Mouse (Mus musculus) limb, embryonic 13.5 days (tissue): ENCODE measurements at regions not wholly inside any gene's neighbourhood (a gene's known extent, or its start where the extent isn't known, plus 50 kb on each side); places are given as distances from the start of the nearest gene placed in this dataset.

Experiments
- ATAC-seq: fragments of 200-750 bp; cut with Nextera tagmentation; 2 replicates; pipeline ENCODE4 v1.8.0; 2017; ENCODE audit warnings: low read depth, moderate number of reproducible peaks, moderate TSS enrichment; ENCODE audit not compliant: low FRiP score
- H3K27ac ChIP-seq: fragments of 300-500 bp; sonication (generic); 2 replicates; pipeline ENCODE4 v1.5.1; 2015; ENCODE audit warnings: inconsistent platforms, mild to moderate bottlenecking, moderate library complexity
- H3K27me3 ChIP-seq: fragments of 300-500 bp; sonication (generic); 2 replicates; pipeline ENCODE4 v1.6.1; 2015; ENCODE audit warnings: mild to moderate bottlenecking, inconsistent platforms
- H3K36me3 ChIP-seq: fragments of 300-500 bp; sonication (generic); 2 replicates; pipeline ENCODE4 v1.6.1; 2015; ENCODE audit warnings: inconsistent platforms, mild to moderate bottlenecking, moderate library complexity
- H3K4me1 ChIP-seq: fragments of 300-500 bp; sonication (generic); 2 replicates; pipeline ENCODE4 v1.6.1; 2015; ENCODE audit warnings: inconsistent platforms
- H3K4me2 ChIP-seq: fragments of 300-500 bp; sonication (generic); replicated peaks from 2 replicates; pipeline ENCODE4 v1.6.1; 2015; ENCODE audit warnings: inconsistent platforms, mild to moderate bottlenecking, moderate library complexity
- H3K4me3 ChIP-seq: fragments of 300-500 bp; sonication (generic); 2 replicates; pipeline ENCODE4 v1.5.1; 2015; ENCODE audit warnings: moderate library complexity, mild to moderate bottlenecking, inconsistent platforms
- H3K9ac ChIP-seq: fragments of 300-500 bp; sonication (generic); 2 replicates; pipeline ENCODE4 v1.6.1; 2015; ENCODE audit warnings: mild to moderate bottlenecking, inconsistent platforms
- H3K9me3 ChIP-seq: fragments of 300-500 bp; sonication (generic); 2 replicates; pipeline ENCODE4 v1.6.1; 2016; ENCODE audit warnings: inconsistent platforms
- WGBS: fragments of 180-500 bp; shearing (Covaris S2); methylation state at CpG from one replicate; pipeline ENCODE4 v1.1.7; 2015; 5-methylcytosine and 5-hydroxymethylcytosine counted together

DNA sequence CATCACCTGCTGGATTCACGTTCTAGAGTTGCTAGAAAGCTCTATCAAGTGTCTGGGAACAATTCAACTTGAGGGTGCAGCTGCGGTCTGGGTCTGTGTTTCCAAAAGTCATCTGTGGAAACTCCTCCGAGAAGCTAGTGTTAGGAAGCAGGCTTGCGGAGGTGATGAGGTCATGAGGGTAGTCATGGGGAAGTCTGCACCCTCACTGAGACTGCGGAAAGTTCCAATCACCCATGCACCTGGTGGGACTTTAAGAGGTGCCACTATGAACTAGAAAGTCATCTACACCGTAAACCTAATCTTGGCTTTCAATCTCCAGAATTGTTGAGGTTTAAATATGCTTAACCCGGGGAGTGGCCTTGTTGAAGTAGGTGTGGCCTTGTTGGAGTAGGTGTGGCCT, 195.5 kb upstream of the Afdn start:
- 87% methylated on average over 7 of the region's 7 CpGs for WGBS
- ATAC-seq, result no peak
- H3K9me3 ChIP-seq, result no peaks in the 10 kb centered on the region
- no peak overlapping the region for H3K4me3 ChIP-seq
- no peak overlapping the region for H3K27ac ChIP-seq
- no peak overlapping the region for H3K9ac ChIP-seq
- no peaks in the 10 kb centered on the region for H3K27me3 ChIP-seq
- no peaks in the 10 kb centered on the region for H3K4me1 ChIP-seq
- no peak overlapping the region for H3K4me2 ChIP-seq
- H3K36me3 ChIP-seq, result no peaks in the 10 kb centered on the region

DNA sequence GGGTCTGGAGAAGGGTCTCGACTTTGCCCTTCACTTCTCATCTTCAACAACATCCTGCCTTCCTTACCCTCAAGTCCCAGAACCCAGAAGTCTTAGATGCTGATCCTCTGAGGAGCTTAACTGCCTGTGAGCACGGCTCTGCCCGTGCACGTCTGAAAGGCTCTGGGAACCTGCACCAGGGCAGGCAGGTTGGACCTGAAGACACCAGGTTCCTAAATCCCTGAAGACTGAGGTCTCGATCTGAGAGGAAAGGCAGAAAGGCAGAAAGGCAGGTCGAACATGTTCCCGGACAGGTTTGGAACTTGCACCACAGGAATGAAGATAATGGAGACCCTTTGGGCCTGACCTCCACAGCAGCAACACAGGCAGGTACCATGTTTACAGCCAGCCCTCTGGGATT, 193.7 kb upstream of the Afdn start:
- WGBS, result 73% methylated on average over 7 of the region's 7 CpGs
- Histone ChIP-seq H3K36me3 (no peaks in the 10 kb centered on the region), H3K4me1 (no peaks in the 10 kb centered on the region), H3K9me3 (no peaks in the 10 kb centered on the region), H3K27me3 (no peaks in the 10 kb centered on the region), H3K4me3 (no peak overlapping the region), H3K9ac (no peak overlapping the region), H3K4me2 (no peak overlapping the region), H3K27ac (no peak overlapping the region)
- no peak for ATAC-seq

DNA sequence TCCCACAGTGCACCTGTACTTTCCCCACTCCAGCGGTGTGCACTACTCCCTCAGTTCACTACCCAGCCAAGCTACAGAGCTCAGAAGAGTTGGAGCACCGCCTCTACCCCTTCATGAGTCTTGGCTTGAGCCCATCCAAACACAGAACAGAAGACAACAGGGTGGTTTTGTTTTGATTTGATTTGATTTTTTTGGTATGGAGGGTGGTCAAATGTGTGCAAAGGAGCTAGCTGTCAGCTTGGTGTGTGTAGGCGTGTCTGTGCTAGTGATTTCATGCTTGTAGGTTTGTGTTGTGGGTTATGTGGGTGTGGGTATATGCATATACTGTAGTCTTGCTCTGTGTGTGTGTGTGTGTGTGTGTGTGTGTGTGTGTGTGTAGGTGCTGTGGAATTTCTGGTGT, 193.2 kb upstream of the Afdn start:
- Histone ChIP-seq H3K4me1 (no peaks in the 10 kb centered on the region), H3K27me3 (no peaks in the 10 kb centered on the region), H3K9ac (no peak overlapping the region), H3K27ac (no peak overlapping the region), H3K4me2 (no peak overlapping the region), H3K9me3 (no peaks in the 10 kb centered on the region), H3K4me3 (no peak overlapping the region), H3K36me3 (no peaks in the 10 kb centered on the region)
- ATAC-seq, result no peak
- 82% methylated on average over 3 of the region's 3 CpGs for WGBS

- 81% methylated on average over 5 of the region's 5 CpGs for WGBS
Measured at GRCm38 (mm10) chr17:13570796-13571195, 189.5 kb upstream of the Afdn start.

DNA sequence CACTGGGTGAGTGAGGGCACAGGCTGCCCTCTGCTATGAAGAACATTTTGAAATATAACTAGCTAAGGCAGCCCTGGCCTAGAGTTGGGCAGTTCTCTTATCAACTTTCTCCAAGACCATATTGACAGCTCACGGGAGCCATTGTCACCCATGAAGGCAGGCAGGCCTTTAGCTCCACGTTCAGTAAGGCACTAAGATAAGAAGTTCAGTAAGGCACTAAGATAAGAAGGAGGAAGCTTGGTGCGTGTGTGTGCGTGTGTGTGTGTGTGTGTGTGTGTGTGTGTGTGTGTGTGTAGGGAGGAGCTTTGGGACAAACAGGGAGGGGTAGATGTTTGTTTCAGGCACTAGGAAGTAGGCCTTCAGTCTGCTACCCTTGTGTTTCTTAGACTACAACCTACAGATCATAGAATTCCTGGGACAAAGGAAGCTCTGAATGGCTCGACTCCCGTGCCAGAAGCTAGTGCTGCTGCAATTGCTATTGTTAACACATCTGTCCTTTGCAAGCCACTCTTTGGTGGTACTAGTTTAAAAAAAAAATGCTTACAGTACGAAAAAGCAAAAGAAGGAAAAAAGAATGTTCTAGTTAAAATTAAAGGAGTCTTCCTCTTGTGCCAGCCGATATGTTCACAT, 188.0 kb upstream of the Afdn start:
- WGBS, result 76% methylated on average over 8 of the region's 8 CpGs
- Histone ChIP-seq H3K27ac (no peak overlapping the region), H3K4me2 (no peak overlapping the region), H3K36me3 (no peaks in the 10 kb centered on the region), H3K4me3 (no peak overlapping the region), H3K27me3 (no peaks in the 10 kb centered on the region), H3K9me3 (no peaks in the 10 kb centered on the region), H3K4me1 (no peaks in the 10 kb centered on the region), H3K9ac (no peak overlapping the region)
- ATAC-seq, result no peak

More at GRCm38 (mm10) chr17:13570796-13571195, 189.5 kb upstream of the Afdn start:
- H3K9ac ChIP-seq, result no peak overlapping the region
- H3K36me3 ChIP-seq, result no peaks in the 10 kb centered on the region
- no peaks in the 10 kb centered on the region for H3K27me3 ChIP-seq
- no peak for ATAC-seq
- H3K4me3 ChIP-seq, result no peak overlapping the region
- H3K4me1 ChIP-seq, result no peaks in the 10 kb centered on the region
- H3K27ac ChIP-seq, result no peak overlapping the region
- no peak overlapping the region for H3K4me2 ChIP-seq
- H3K9me3 ChIP-seq, result no peaks in the 10 kb centered on the region

DNA sequence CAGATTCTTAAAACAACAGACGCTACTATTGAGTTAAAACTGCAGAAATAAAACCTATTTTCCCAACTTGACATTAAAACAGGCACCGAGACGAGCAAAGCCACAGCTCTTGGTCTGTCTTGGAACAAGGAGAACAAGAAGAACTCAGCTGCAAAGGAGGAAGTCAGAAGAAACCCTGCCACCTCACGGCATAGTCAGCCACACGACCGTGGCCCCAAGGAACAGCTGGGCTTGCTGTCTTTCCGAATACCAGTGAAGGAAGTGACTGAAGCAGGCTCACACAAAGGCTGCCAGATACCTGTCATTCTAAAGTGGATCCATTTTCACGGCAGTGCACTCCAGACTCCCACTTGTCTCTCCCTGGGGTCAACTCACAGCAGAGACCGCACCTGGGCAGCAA, 187.3 kb upstream of the Afdn start:
- no peak for ATAC-seq
- no peaks in the 10 kb centered on the region for H3K36me3 ChIP-seq
- H3K27ac ChIP-seq, result no peak overlapping the region
- 69% methylated on average over 9 of the region's 9 CpGs for WGBS
- no peaks in the 10 kb centered on the region for H3K4me1 ChIP-seq
- no peak overlapping the region for H3K4me2 ChIP-seq
- no peaks in the 10 kb centered on the region for H3K27me3 ChIP-seq
- no peak overlapping the region for H3K4me3 ChIP-seq
- H3K9ac ChIP-seq, result no peak overlapping the region
- H3K9me3 ChIP-seq, result no peaks in the 10 kb centered on the region

- Histone ChIP-seq H3K9me3 (no peaks in the 10 kb centered on the region), H3K4me1 (no peaks in the 10 kb centered on the region), H3K4me3 (no peak overlapping the region), H3K36me3 (no peaks in the 10 kb centered on the region), H3K27ac (no peak overlapping the region), H3K4me2 (no peak overlapping the region), H3K27me3 (no peaks in the 10 kb centered on the region), H3K9ac (no peak overlapping the region)
- 88% methylated on average over 1 of the region's 1 CpGs for WGBS
- no peak for ATAC-seq
Measured at GRCm38 (mm10) chr17:13574122-13574521, 186.2 kb upstream of the Afdn start.

DNA sequence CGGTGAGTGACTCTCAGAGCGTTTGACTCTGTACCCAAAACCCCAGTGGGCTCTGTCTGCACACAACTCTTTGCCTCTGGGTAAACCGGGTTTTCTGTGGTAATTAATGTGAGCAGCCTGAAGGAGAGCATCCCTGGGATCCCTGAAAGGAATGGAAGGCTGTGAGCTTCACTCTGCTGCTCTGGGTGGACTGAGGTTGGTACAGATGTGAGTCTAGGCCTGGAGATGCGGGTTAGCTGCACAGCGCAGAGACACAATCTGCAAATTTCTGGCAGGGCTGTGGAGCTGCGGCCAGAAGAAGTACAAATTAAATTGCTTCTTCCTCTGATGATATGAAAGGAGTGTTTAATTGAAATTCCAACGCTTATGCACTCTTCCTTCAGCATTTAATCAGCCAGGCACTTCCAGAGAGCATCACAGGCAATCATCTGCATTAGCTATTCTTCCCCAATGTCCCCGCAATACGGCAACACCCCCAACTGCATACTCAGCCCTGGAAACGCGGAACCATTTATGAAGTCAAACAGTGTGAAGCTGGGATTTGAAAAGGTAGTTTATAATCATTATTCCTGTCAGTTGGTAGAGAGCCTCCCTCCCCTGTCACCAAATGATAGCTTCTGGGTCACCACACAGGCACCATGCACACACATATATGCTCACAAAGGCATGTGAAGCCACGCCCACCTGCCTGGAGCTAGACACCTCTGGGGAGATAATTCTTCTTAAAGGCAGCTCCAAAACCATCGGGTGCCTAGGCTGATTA, 185.5 kb upstream of the Afdn start:
- no peak overlapping the region for H3K4me2 ChIP-seq
- 63% methylated on average over 13 of the region's 13 CpGs for WGBS
- ATAC-seq, result no peak
- H3K27ac ChIP-seq, result no peak overlapping the region
- no peak overlapping the region for H3K9ac ChIP-seq
- no peak overlapping the region for H3K4me3 ChIP-seq
- no peaks in the 10 kb centered on the region for H3K27me3 ChIP-seq
- no peaks in the 10 kb centered on the region for H3K4me1 ChIP-seq
- H3K36me3 ChIP-seq, result no peaks in the 10 kb centered on the region
- no peaks in the 10 kb centered on the region for H3K9me3 ChIP-seq

DNA sequence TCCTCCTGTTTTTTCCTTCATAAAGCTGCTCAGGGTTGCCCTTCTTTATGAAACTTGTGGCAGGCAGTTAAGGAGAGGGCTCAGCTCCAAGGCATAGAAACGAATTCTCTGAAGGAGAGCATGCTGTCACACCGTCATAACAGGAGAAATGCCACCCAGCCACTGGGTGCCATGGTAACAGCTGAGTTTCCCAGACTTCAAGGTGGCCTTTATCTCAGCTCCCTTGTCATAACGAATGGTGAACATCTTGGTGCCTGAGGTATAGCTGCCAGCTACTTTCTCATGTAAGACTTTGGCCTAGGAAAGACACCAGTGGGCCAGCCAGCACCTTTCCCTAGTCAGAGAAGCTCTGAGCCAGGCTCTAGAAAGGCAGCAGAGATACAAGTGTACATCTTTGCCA, 182.5 kb upstream of the Afdn start:
- no peak for ATAC-seq
- H3K27ac ChIP-seq, result no peak overlapping the region
- no peak overlapping the region for H3K4me2 ChIP-seq
- 83% methylated on average over 3 of the region's 3 CpGs for WGBS
- no peaks in the 10 kb centered on the region for H3K36me3 ChIP-seq
- no peaks in the 10 kb centered on the region for H3K27me3 ChIP-seq
- H3K9ac ChIP-seq, result no peak overlapping the region
- no peaks in the 10 kb centered on the region for H3K9me3 ChIP-seq
- H3K4me1 ChIP-seq, result no peaks in the 10 kb centered on the region
- H3K4me3 ChIP-seq, result no peak overlapping the region

- H3K27me3 ChIP-seq, result no peaks in the 10 kb centered on the region
- no peak overlapping the region for H3K4me2 ChIP-seq
- no peaks in the 10 kb centered on the region for H3K4me1 ChIP-seq
- H3K9me3 ChIP-seq, result no peaks in the 10 kb centered on the region
- H3K9ac ChIP-seq, result no peak overlapping the region
- WGBS, result 79% methylated on average over 5 of the region's 5 CpGs
- no peak overlapping the region for H3K27ac ChIP-seq
- no peak for ATAC-seq
- no peak overlapping the region for H3K4me3 ChIP-seq
- no peaks in the 10 kb centered on the region for H3K36me3 ChIP-seq
Measured at GRCm38 (mm10) chr17:13581214-13581920, 179.0 kb upstream of the Afdn start.

GRCm38 (mm10) chr17:13581995-13582588, 178.2 kb upstream of the Afdn start:
- WGBS, result 71% methylated on average over 6 of the region's 6 CpGs

DNA sequence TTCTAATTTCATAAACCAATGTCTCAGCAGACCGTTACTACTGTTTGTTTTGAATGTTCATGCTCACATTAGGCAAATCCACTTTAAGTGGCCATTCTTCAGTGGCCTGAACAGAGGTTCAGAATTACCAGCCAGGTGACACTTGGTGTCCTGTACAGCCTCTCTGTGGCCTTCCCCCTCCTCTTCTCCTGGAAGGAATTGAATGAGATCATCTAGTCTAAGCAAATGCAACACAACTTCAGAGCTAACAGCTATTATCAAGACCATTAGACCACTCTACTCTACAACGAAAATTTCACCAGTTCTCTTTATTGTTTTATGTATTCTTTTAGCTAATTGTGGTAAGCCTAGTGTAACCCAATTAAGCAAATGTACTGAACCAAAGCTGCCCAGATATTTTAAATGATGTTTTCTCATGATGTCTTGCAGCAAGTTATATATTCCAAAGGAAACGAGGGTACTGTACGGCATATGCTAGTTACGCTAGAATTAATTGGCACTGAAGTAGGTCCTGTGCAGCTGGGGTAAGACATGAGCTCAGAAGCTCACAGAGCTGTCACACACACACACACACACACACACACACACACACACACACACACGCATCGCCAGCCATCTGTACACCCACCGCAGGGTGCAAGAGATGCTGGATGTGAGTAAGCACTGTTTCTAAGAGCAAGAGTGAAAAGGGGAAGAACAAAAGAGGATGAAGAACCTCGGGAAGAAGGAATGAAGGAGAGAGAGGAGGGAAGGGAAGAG, 176.7 kb upstream of the Afdn start:
- Histone ChIP-seq H3K4me3 (no peak overlapping the region), H3K4me2 (no peak overlapping the region), H3K9me3 (no peaks in the 10 kb centered on the region), H3K4me1 (no peaks in the 10 kb centered on the region), H3K9ac (no peak overlapping the region), H3K27me3 (no peaks in the 10 kb centered on the region), H3K36me3 (no peaks in the 10 kb centered on the region), H3K27ac (no peak overlapping the region)
- ATAC-seq, result no peak
- 70% methylated on average over 9 of the region's 9 CpGs for WGBS

More at GRCm38 (mm10) chr17:13581995-13582588, 178.2 kb upstream of the Afdn start:
- no peak overlapping the region for H3K4me3 ChIP-seq
- no peak overlapping the region for H3K27ac ChIP-seq
- no peak overlapping the region for H3K4me2 ChIP-seq
- no peaks in the 10 kb centered on the region for H3K9me3 ChIP-seq
- H3K27me3 ChIP-seq, result no peaks in the 10 kb centered on the region
- H3K9ac ChIP-seq, result no peak overlapping the region
- H3K36me3 ChIP-seq, result no peaks in the 10 kb centered on the region
- no peaks in the 10 kb centered on the region for H3K4me1 ChIP-seq
- no peak for ATAC-seq
